Mouse (Mus musculus): ENCODE results near the gene Syt5. TPM values are rescaled to one million over a fixed set of nuclear protein-coding genes. Genes with fewer than 3 reads are reported as not detected.
"Not testable (repeated sequence)": the region's sequence is repeated elsewhere in the genome, so short reads cannot be mapped to it uniquely, and the experiment has no call there.

Syt5 gene
- 34.6 and 35.2 TPM in 2 replicates for polyA plus RNA-seq (2016; fragmentation: Nextera tagmentation; extraction: Ambion mirVana)

GRCm38 (mm10) chr7:4547221-4547641 is at the start of gene Syt5:
Gene Syt5, minus strand, starts transcription at chr7:4547541.
- Histone ChIP-seq H3K27ac (peak within 1 kb of the TSS; percentile 78), H3K4me2 (peak within 1 kb of the TSS; percentile 75), H3K36me3 (replicated peaks) (0 out of 2 replicates have a peak, but pooled peaks cover 6% of the 10 kb centered on the region), H3K4me3 (replicated peaks) (peak within 1 kb of the TSS; percentile 49), H3K9me3 (no peaks in the 10 kb centered on the region), H3K27me3 (peaks cover 4% of the 10 kb centered on the region), H3K9ac (peak within 1 kb of the TSS; percentile 56), H3K4me1 (peaks cover 22% of the 10 kb centered on the region)
- peak; percentile 71 for ATAC-seq (ENCODE audit: low FRiP score)
- 7% methylated on average over 25 of the region's 33 CpGs for WGBS

GRCm38 (mm10) chr7:4597046-4597445 is 49.7 kb upstream of the Syt5 start:
- H3K27ac ChIP-seq; H3K27me3 ChIP-seq; H3K4me3 ChIP-seq (replicated peaks); H3K4me1 ChIP-seq; ATAC-seq (ENCODE audit: low FRiP score); H3K4me2 ChIP-seq; H3K36me3 ChIP-seq (replicated peaks); H3K9me3 ChIP-seq; H3K9ac ChIP-seq: not testable (repeated sequence)
- 62% methylated on average over 4 of the region's 4 CpGs for WGBS

- not testable (repeated sequence) for H3K4me3 ChIP-seq (replicated peaks); H3K4me1 ChIP-seq; H3K9ac ChIP-seq; H3K4me2 ChIP-seq; H3K9me3 ChIP-seq; H3K27ac ChIP-seq; ATAC-seq (ENCODE audit: low FRiP score); H3K27me3 ChIP-seq; H3K36me3 ChIP-seq (replicated peaks)
- 86% methylated on average over 3 of the region's 3 CpGs for WGBS
Measured at GRCm38 (mm10) chr7:4581481-4581880, 34.1 kb upstream of the Syt5 start.

GRCm38 (mm10) chr7:4572361-4572760 is 25.0 kb upstream of the Syt5 start:
- H3K4me3 ChIP-seq (replicated peaks); H3K4me2 ChIP-seq; H3K27ac ChIP-seq; ATAC-seq (ENCODE audit: low FRiP score); H3K36me3 ChIP-seq (replicated peaks); H3K9ac ChIP-seq; H3K4me1 ChIP-seq; H3K9me3 ChIP-seq; H3K27me3 ChIP-seq: not testable (repeated sequence)
- WGBS = 67% methylated on average over 2 of the region's 2 CpGs

GRCm38 (mm10) chr7:4562660-4563059 is 15.3 kb upstream of the Syt5 start:
- WGBS = 87% methylated on average over 3 of the region's 3 CpGs

GRCm38 (mm10) chr7:4557167-4557560 is 9.8 kb upstream of the Syt5 start:
- H3K4me1 ChIP-seq = peaks cover 3% of the 10 kb centered on the region; the same call in 1 of the 2 replicates
- no peak overlapping the region for H3K4me3 ChIP-seq (replicated peaks)
- H3K27ac ChIP-seq = no peak overlapping the region
- no peak overlapping the region for H3K4me2 ChIP-seq
- peaks cover 21% of the 10 kb centered on the region; the same call in 1 of the 2 replicates for H3K27me3 ChIP-seq
- ATAC-seq (ENCODE audit: low FRiP score) = peak; percentile 60
- no peaks in the 10 kb centered on the region for H3K36me3 ChIP-seq (replicated peaks)
- H3K9ac ChIP-seq = no peak overlapping the region
- H3K9me3 ChIP-seq = no peaks in the 10 kb centered on the region
- WGBS = 69% methylated on average over 6 of the region's 6 CpGs

More at GRCm38 (mm10) chr7:4562660-4563059, 15.3 kb upstream of the Syt5 start:
- Histone ChIP-seq H3K27ac (no peak overlapping the region), H3K4me1 (no peaks in the 10 kb centered on the region), H3K4me2 (no peak overlapping the region), H3K36me3 (replicated peaks) (no peaks in the 10 kb centered on the region), H3K4me3 (replicated peaks) (no peak overlapping the region), H3K9ac (no peak overlapping the region), H3K27me3 (no peaks in the 10 kb centered on the region), H3K9me3 (no peaks in the 10 kb centered on the region)
- no peak for ATAC-seq (ENCODE audit: low FRiP score)

- ATAC-seq (ENCODE audit: low FRiP score) = peak; percentile 89
- Histone ChIP-seq H3K36me3 (replicated peaks) (no peaks in the 10 kb centered on the region), H3K27ac (no peak overlapping the region), H3K4me2 (no peak overlapping the region), H3K9me3 (no peaks in the 10 kb centered on the region), H3K27me3 (peaks cover 21% of the 10 kb centered on the region; the same call in 1 of the 2 replicates), H3K9ac (no peak overlapping the region), H3K4me3 (replicated peaks) (no peak overlapping the region), H3K4me1 (peaks cover 3% of the 10 kb centered on the region; the same call in 1 of the 2 replicates)
- 24% methylated on average over 15 of the region's 15 CpGs for WGBS
Measured at GRCm38 (mm10) chr7:4556256-4557166, 9.2 kb upstream of the Syt5 start.

- 1% methylated on average over 26 of the region's 26 CpGs for WGBS
- H3K36me3 ChIP-seq (replicated peaks) = 0 out of 2 replicates have a peak, but pooled peaks cover 6% of the 10 kb centered on the region
- H3K4me2 ChIP-seq = peak overlapping the region; percentile 75
- H3K9me3 ChIP-seq = no peaks in the 10 kb centered on the region
- H3K27ac ChIP-seq = peak overlapping the region; percentile 78
- peak; percentile 94 for ATAC-seq (ENCODE audit: low FRiP score)
- H3K4me1 ChIP-seq = peaks cover 22% of the 10 kb centered on the region
- H3K27me3 ChIP-seq = peaks cover 4% of the 10 kb centered on the region
- H3K4me3 ChIP-seq (replicated peaks) = peak overlapping the region; percentile 49
- H3K9ac ChIP-seq = peak overlapping the region; percentile 56
Measured at GRCm38 (mm10) chr7:4546591-4547131, 680 bp downstream of the Syt5 start.

- Histone ChIP-seq H3K4me1 (peaks cover 22% of the 10 kb centered on the region), H3K4me2 (peak overlapping the region; percentile 75), H3K27ac (no peak overlapping the region), H3K9ac (peak overlapping the region; percentile 56; the same call in 1 of the 2 replicates), H3K27me3 (peaks cover 2% of the 10 kb centered on the region), H3K4me3 (replicated peaks) (peak overlapping the region; percentile 49), H3K36me3 (replicated peaks) (0 out of 2 replicates have a peak, but pooled peaks cover 6% of the 10 kb centered on the region), H3K9me3 (no peaks in the 10 kb centered on the region)
- WGBS = 73% methylated on average over 15 of the region's 15 CpGs
- peak; percentile 69 for ATAC-seq (ENCODE audit: low FRiP score)
Measured at GRCm38 (mm10) chr7:4546050-4546449, 1.3 kb downstream of the Syt5 start.

GRCm38 (mm10) chr7:4542013-4542412 is 5.3 kb downstream of the Syt5 start:
- H3K27me3 ChIP-seq = no peaks in the 10 kb centered on the region; the same call in 1 of the 2 replicates
- WGBS = 42% methylated on average over 17 of the region's 17 CpGs
- H3K4me2 ChIP-seq = no peak overlapping the region
- no peak for ATAC-seq (ENCODE audit: low FRiP score)
- 0 out of 2 replicates have a peak, but pooled peaks cover 6% of the 10 kb centered on the region for H3K36me3 ChIP-seq (replicated peaks)
- H3K9me3 ChIP-seq = no peaks in the 10 kb centered on the region
- no peak overlapping the region for H3K27ac ChIP-seq
- H3K4me1 ChIP-seq = peaks cover 17% of the 10 kb centered on the region
- H3K4me3 ChIP-seq (replicated peaks) = no peak overlapping the region
- no peak overlapping the region for H3K9ac ChIP-seq

- no peak overlapping the region for H3K4me3 ChIP-seq (replicated peaks)
- H3K4me2 ChIP-seq = no peak overlapping the region
- H3K27ac ChIP-seq = no peak overlapping the region
- 0 out of 2 replicates have a peak, but pooled peaks cover 6% of the 10 kb centered on the region for H3K36me3 ChIP-seq (replicated peaks)
- no peaks in the 10 kb centered on the region; the same call in 1 of the 2 replicates for H3K27me3 ChIP-seq
- no peaks in the 10 kb centered on the region for H3K9me3 ChIP-seq
- ATAC-seq (ENCODE audit: low FRiP score) = no peak
- H3K4me1 ChIP-seq = peaks cover 10% of the 10 kb centered on the region
- 78% methylated on average over 5 of the region's 5 CpGs for WGBS
- no peak overlapping the region for H3K9ac ChIP-seq
Measured at GRCm38 (mm10) chr7:4541344-4541743, 6.0 kb downstream of the Syt5 start.

GRCm38 (mm10) chr7:4539019-4539418 is 8.3 kb downstream of the Syt5 start:
- Histone ChIP-seq H3K4me2 (no peak overlapping the region), H3K27me3 (no peaks in the 10 kb centered on the region; the same call in 1 of the 2 replicates), H3K4me1 (no peaks in the 10 kb centered on the region), H3K9me3 (no peaks in the 10 kb centered on the region), H3K4me3 (replicated peaks) (no peak overlapping the region), H3K36me3 (replicated peaks) (0 out of 2 replicates have a peak, but pooled peaks cover 6% of the 10 kb centered on the region), H3K27ac (no peak overlapping the region), H3K9ac (no peak overlapping the region)
- no peak for ATAC-seq (ENCODE audit: low FRiP score)
- 72% methylated on average over 2 of the region's 2 CpGs for WGBS
